Mouse (Mus musculus): Measurements from ENCODE around the gene Rsph6a.

Gene Rsph6a

DNA sequence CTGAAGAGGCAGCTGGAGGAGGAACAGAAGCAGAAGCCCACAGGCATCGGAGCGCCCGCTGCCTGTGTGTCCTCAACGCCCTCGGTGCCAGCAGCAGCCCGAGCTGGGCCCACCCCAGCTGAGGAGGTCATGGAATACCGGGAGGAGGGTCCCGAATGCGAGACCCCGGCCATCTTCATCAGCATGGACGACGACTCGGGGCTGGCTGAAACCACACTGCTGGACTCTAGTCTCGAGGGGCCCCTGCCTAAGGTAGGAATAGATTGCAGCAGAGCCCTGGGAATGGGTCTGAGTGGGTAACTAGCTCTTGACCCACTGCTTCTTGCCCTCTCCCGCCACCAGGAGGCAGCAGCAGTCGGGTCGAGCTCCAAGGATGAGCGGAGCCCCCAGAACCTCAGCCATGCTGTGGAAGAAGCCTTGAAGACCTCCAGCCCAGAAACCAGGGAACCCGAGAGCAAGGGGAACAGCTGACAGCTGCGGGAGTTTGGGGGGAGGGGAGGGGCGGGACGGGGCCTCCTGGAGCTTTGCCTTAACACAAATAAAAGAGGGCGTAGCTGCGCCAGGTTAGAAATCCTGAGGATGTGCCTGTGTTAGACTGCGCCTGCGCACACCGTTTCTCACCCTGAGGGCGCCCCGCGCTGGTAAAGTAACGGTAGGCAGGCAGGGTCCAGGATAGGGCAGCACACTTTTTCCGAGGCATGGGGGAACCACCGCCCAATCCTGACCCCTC lies at the start of gene Rsph6a:
TSS of gene Rsph6a (plus strand) at position 644 of the 730 bp plus-strand sequence.
- DNase-seq (ENCODE audit: low read depth, low spot score), result peak; percentile 56

DNA sequence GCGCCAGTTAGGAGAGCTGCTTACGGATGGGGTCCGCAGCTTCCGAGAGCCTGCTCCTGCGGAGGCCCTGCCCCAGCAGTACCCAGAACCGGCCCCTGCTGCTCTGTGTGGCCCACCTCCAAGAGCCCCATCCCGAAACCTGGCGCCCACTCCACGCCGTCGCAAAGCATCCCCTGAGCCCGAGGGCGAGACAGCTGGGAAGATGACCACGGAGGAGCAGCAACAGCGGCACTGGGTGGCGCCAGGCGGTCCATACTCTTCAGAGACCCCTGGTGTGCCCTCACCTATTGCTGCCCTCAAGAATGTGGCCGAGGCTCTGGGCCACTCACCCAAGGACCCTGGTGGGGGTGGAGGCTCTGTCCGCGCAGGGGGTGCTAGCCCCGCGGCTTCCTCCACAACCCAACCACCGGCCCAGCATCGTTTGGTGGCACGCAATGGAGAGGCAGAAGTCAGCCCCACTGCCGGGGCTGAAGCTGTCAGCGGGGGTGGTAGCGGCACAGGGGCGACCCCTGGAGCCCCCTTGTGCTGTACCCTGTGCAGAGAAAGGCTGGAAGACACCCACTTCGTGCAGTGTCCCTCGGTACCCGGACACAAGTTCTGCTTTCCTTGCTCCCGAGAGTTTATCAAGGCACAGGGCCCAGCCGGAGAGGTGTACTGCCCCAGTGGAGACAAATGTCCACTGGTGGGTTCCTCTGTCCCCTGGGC lies 48.9 kb upstream of the Rsph6a start:
- no peak for DNase-seq (ENCODE audit: low read depth, low spot score)

DNA sequence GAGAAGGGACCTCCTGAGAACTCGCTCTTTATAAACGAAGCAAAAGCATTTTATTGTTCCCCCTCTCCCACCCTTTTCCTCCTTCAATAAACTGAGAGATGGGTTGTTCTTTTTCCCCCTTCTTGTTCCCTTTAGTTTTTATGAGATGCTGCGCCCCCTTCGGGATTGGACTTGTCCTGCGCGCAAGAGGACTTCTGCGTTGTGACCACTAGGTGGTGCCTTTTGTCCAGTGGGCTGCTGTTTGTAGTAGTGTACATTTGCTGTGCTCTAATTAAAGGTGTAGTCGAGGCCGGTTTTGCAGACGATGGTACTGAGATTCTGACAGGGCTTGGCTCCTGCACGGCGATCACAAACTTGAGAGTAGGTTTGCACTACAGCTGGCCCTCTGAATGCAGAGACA lies 48.0 kb upstream of the Rsph6a start:
- DNase-seq (ENCODE audit: low read depth, low spot score), result peak; percentile 77

DNA sequence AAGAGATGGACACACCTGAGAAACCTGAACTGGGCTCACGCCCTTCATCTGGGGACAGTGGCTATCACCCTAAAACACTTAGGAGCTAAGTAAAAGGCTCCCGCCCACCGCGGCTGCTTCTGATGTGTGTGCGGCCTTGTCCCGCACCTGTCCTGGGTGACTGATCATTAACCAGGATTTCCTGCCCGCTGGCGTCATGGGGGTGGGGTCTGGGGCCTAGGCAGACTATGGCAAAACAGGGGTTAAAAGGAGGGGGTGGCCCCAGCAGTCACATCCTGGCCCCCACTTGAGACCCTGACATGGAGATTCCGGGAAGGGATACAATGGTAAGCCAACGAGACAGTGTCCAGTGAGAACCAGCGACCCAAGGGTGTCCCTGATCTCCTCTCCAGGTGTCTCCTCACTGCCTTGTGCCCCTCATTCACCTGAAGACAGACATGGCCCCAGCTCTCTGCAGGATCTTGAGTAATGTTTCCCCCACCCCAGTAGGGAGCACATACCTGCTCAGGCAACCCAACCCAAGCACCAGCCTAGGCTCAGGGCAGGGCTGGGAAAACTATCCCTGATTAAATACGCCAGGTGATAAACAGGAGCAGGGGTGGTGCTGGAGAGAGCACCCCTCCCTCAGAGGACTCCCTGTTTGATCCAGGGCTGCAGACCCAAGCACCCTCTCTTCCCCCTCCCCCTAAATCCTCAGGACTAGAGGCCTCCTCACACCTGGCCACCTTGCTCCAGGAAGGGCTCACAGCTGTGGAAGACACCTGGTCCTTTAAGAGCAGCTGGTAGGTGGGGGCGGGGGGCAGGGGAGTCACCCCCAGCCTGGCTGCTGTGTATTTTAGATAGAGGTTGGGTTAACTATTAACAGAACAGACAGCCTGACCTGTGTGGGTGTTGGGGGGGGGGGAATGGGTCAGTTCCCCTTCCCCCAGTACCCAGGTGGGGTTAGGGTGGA lies 47.2 kb upstream of the Rsph6a start:
- no peak for DNase-seq (ENCODE audit: low read depth, low spot score)

- no peak for DNase-seq (ENCODE audit: low read depth, low spot score)
Measured at GRCm38 (mm10) chr7:19010581-19010980, 43.9 kb upstream of the Rsph6a start.

DNA sequence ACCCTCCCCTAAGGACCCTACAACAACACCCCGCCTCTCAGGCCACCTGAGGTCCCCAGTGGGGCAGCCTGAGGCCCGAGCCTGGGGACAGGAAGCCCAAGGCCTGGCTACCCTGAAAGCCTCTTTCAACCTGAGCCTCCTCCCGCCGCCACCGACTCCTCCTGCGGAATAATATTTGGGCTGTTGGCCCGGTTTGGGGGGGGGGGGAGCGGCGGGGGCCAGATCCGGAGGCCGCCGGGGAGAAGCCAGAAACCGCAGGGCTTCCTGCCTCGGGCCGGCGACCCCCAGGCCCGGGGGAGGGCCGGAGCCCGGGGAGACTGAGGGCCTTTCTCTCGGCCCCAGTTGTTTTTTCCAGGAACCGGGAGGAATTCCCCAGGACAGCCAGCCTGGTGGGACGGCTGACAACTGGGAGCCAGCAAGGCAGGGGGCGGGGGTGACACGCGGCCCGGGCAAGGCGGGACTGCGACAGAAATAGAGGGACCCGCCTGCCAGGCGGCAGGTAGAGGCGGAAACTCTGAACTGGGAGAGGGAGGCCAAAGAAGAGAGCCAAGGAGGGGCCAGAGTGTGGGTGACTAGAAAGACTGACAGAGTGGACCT lies 42.4 kb upstream of the Rsph6a start:
- DNase-seq (ENCODE audit: low read depth, low spot score), result no peak

- no peak for DNase-seq (ENCODE audit: low read depth, low spot score)
Measured at GRCm38 (mm10) chr7:19012882-19013281, 41.6 kb upstream of the Rsph6a start.

DNA sequence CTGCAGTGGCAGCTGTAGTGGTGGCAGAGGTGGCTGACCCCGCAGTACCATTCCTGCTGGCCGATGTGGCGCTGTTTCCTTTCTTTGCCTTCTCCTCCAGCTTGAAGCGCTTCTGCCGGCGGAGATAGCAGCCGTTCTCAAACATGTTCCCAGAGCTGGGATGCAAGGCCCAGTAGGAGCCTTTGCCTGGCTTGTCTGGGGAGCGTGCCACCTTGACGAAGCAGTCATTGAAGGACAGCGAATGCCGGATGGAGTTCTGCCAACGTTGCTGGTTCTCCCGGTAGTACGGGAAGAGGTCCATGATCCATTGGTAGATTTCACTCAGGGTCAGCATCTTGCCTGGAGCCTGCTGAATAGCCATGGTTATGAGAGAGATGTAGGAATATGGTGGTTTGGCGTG lies 40.0 kb upstream of the Rsph6a start:
- no peak for DNase-seq (ENCODE audit: low read depth, low spot score)

DNA sequence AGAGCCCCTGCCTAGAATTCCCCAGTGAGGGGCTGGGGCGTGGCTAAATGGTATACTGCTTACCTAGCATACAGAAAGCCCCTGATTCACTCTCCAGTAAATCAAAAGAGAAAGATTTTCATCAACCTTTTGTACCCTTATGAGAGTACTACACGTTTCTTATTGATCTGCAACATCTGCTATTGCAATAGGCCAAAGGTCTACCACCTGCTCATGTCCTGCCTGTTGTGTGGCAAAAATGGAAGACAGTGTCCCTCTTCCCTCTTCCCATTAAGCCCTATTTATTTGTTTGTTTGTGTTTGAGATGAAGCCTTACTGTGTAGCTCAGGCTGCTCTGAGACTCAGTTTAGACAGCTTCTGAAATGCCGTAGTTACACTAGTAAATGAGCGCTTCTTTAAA lies 38.4 kb upstream of the Rsph6a start:
- DNase-seq (ENCODE audit: low read depth, low spot score), result no peak

DNA sequence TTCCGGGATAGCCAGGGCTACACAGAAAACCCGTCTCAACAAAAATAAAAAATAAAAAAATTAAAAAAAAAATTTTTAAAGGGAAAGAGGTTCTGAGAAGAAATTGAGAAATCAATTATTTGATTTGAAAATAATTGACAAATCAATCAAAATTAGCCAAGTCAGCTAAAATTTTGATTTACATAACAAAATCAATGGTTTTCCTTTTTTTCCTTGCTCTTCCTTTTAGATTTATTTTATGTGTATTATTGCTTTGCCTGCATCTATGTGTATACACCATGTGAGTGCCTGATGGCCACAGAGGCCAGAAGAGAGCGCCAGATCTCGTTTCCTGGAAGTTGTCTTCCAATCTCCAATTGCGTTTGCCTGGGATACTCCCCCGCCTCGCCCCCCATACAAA lies 36.6 kb upstream of the Rsph6a start:
- DNase-seq (ENCODE audit: low read depth, low spot score), result no peak

DNA sequence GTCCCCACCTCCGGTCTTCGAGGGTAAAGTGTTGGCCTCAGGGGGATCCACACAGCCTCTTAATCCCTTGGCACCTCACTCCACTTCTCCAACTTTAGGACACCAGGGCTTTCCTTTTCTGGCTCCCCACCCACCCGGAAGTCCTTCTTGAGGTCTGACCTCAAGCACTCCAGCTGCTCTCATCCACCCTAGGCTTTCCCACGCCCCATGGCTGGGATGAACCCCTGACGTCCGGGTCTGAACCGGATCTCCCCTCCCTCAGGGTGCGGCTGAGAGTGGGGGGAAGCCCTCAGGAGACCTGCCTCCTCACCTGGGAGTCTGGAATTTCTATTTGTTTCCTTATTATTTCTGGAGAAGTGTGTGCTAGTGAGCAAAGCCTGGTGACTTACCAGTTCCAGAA lies 33.4 kb upstream of the Rsph6a start:
- DNase-seq (ENCODE audit: low read depth, low spot score), result no peak

DNA sequence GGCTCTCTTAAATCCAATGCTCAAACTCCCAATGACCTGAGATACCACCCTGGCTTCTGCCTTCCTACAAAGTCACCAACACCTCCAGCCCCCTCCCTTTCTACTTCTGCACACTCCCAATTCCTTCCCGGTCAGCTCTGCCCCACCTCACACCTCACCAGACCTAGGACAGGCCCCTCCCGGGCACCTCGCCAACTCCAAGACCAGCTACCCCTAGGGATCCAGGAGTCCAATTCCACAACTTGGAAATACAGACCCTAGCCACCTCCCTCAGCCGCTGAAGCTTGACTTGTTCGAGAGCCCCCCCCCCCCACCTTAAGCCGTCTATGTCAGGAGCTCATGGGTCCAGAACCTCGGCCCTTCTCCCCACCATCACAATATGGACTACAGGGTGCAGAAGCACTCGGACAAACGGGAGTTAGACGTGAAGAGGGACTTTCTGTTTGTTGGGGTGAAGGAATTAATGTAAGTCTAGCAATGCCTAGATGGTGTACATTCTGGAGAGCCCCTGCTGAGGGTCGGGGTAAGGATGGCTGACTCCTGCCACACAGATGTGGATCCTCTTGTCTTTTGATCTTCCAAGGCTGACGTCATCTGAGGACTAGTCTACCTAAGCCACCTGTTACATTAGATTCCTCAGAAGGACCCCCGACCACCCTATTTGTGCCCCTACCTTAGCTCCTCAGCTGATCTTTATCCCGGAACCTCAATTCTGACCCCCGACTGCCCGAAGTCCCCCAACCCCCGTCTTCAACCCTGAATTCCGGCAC lies 32.1 kb upstream of the Rsph6a start:
- DNase-seq (ENCODE audit: low read depth, low spot score), result no peak

- DNase-seq (ENCODE audit: low read depth, low spot score), result no peak
Measured at GRCm38 (mm10) chr7:19023357-19023814, 31.1 kb upstream of the Rsph6a start, which contains the start of gene Foxa3. Foxa3 (minus strand) TSS chr7:19023538.

DNA sequence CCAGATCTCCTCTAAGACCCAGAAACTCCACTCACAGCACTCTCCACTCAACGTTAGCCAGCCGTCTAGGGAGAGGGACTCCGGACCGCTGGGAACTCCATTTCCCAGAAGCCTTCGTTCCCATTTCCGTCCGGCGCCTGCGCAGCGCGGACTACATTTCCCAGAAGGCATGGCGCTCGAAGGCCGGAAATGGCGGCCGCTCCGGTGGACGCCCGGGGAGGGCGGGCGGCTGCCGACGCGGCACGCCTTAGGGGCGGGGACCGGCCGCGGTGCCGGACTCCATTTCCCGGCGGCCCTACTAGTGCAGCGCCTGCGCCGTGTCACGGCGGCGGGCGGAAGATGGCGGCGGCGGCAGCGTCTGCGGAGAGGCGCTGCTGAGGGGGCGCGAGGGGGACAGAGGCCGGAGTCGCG lies 30.4 kb upstream of the Rsph6a start, which contains the start of gene Sympk:
TSS of gene Sympk (plus strand) at position 282 of the 411 bp plus-strand sequence.
- DNase-seq (ENCODE audit: low read depth, low spot score), result peak; percentile 94

GRCm38 (mm10) chr7:19024581-19025255 lies 29.8 kb upstream of the Rsph6a start:
- DNase-seq (ENCODE audit: low read depth, low spot score), result no peak

DNA sequence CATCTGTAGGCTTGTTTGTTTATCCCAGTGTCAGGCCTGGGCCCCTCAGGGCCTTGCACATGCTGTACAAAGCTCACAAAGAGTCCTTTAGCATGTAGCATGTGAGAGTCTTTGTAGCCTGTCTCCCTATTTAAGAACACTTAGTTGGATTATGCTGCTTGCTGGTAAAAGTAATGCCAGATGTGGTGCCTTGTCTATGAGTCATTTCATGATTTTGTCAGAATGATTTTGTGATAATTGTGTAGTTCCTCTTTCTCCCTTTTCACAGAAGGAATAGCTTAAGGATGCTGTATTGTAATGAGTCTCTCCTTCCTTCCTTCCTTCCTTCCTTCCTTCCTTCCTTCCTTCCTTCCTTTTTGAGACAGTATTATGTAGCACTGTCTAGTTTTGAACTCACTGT lies 26.4 kb upstream of the Rsph6a start:
- DNase-seq (ENCODE audit: low read depth, low spot score), result no peak

- DNase-seq (ENCODE audit: low read depth, low spot score), result peak; percentile 43
Measured at GRCm38 (mm10) chr7:19029084-19029653, 25.3 kb upstream of the Rsph6a start.

DNA sequence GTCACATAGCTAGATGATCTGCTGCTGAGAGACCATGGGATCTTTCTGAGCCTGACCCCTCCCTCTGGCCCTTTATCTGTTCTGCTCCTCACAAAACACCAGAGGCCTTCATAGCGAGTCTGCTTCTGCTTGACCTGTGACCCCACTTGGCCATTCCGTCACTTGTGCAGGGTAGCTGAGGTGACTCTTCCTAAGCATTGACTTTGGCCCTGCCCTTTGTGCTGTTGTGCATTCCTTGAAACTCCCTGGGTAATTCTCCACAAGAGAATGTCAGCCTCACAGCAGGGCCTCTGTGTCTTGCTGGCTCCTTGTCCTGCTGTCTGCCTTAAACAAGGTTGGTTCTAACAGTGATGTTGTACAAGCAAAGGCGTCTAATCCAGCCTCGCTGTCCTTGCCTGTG lies 22.8 kb upstream of the Rsph6a start:
- DNase-seq (ENCODE audit: low read depth, low spot score), result no peak

GRCm38 (mm10) chr7:19044616-19045015 lies 9.9 kb upstream of the Rsph6a start:
- no peak for DNase-seq (ENCODE audit: low read depth, low spot score)

All from retina, postnatal 7 days (tissue).